Mouse (Mus musculus): ENCODE results near the gene Saa4. TPM values are rescaled to one million over a fixed set of nuclear protein-coding genes. Genes with fewer than 3 reads are reported as not detected.

The Saa4 gene
- total and polyA plus RNA-seq, 3 experiments: not detected

GRCm38 (mm10) chr7:46738561-46739460 is 6.4 kb upstream of the Saa4 start:
- ATAC-seq (ENCODE audit: extremely low read depth, insufficient number of reproducible peaks, low FRiP score, poor library complexity, severe bottlenecking) (no peak), DNase-seq (ENCODE audit: low spot score) (no peak)
- no peak overlapping the region for H3K4me3 ChIP-seq (ENCODE audit: low read depth, low read length)
- no peaks in the 10 kb centered on the region for H3K36me3 ChIP-seq (replicated peaks)
- peaks cover 6% of the 10 kb centered on the region; the same call in 1 of the 2 replicates for H3K4me1 ChIP-seq (ENCODE audit: insufficient read depth, low read depth, low read length)
- TF ChIP-seq CTCF (IDR thresholded peaks at IDR 0.05; ENCODE audit: low read depth, low read length): no peak
- peaks cover 31% of the 10 kb centered on the region for H3K27me3 ChIP-seq (ENCODE audit: insufficient read depth, low read length)
- H3K9me3 ChIP-seq (replicated peaks): no peaks in the 10 kb centered on the region

- Histone ChIP-seq H3K36me3 (replicated peaks) (no peaks in the 10 kb centered on the region), H3K27me3 (ENCODE audit: insufficient read depth, low read length) (peaks cover 32% of the 10 kb centered on the region), H3K4me1 (ENCODE audit: insufficient read depth, low read depth, low read length) (peaks cover 6% of the 10 kb centered on the region; the same call in 1 of the 2 replicates), H3K4me3 (ENCODE audit: low read depth, low read length) (no peak overlapping the region), H3K9me3 (replicated peaks) (no peaks in the 10 kb centered on the region)
- no peak for ATAC-seq (ENCODE audit: extremely low read depth, insufficient number of reproducible peaks, low FRiP score, poor library complexity, severe bottlenecking)
- TF ChIP-seq GATA1 (IDR thresholded peaks at IDR 0.05; ENCODE audit: borderline replicate concordance, low read length) (no peak), GATA2 (IDR thresholded peaks at IDR 0.05; ENCODE audit: borderline replicate concordance, low read depth, low read length) (no peak), TAL1 (conservative IDR thresholded peaks at IDR 0.05; ENCODE audit: low read depth, low read length) (no peak), CTCF (IDR thresholded peaks at IDR 0.05; ENCODE audit: low read depth, low read length) (no peak), POLR2AphosphoS5 (IDR thresholded peaks at IDR 0.05; ENCODE audit: insufficient replicate concordance, low read depth, low read length) (no peak)
- DNase-seq (ENCODE audit: low spot score): no peak
Observed at GRCm38 (mm10) chr7:46734983-46735382, 2.6 kb upstream of the Saa4 start.

DNA sequence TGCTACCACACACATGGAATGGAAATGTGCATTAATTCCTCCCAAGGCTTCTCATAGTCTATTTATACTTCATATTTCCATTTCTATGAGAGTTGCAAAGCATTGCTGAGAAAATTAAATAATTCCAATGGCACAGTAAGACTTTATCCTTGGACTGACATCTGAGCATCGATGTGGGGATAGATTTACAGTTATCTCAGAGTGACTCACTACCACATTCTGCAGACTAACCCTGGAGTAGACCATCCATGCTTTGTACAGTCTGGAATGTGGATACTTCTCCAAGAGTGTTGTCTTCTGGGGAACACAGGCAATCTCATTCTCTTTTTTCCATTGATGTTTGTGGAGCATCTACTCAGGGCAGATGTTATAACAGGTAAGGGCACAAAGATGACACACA is 4.8 kb downstream of the Saa4 start:
- TF ChIP-seq GATA2 (IDR thresholded peaks at IDR 0.05; ENCODE audit: borderline replicate concordance, low read depth, low read length): no peak
- no peak for TF ChIP-seq POLR2AphosphoS5 (IDR thresholded peaks at IDR 0.05; ENCODE audit: insufficient replicate concordance, low read depth, low read length)
- Histone ChIP-seq H3K9me3 (replicated peaks) (no peaks in the 10 kb centered on the region), H3K4me3 (ENCODE audit: low read depth, low read length) (no peak overlapping the region), H3K4me1 (ENCODE audit: insufficient read depth, low read depth, low read length) (peaks cover 4% of the 10 kb centered on the region; the same call in 1 of the 2 replicates), H3K27me3 (ENCODE audit: insufficient read depth, low read length) (peaks cover 36% of the 10 kb centered on the region), H3K36me3 (replicated peaks) (no peaks in the 10 kb centered on the region)
- no peak for DNase-seq (ENCODE audit: low spot score)
- no peak for ATAC-seq (ENCODE audit: extremely low read depth, insufficient number of reproducible peaks, low FRiP score, poor library complexity, severe bottlenecking)

DNA sequence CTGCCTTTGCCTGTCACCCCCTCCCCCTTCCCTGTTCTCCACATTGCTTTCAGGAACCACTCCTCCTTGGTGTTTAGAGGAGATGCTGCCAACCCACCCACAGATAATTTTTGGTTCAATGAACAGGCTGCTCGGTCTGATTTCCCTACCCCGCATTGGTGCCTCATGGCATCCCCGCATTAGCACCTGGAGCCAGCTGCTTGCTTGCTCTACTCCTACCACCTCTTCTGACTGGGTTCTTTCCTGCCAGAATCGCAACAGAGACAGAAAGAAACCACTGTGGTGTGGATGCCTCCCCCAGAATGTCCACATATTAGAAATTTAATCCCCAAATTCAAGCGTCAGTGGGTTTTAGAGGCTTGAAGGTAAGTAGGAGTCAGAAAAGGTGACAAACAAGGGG is 8.0 kb downstream of the Saa4 start:
- ATAC-seq (ENCODE audit: extremely low read depth, insufficient number of reproducible peaks, low FRiP score, poor library complexity, severe bottlenecking): no peak

GRCm38 (mm10) chr7:46723849-46724248 is 8.6 kb downstream of the Saa4 start:
- Histone ChIP-seq H3K9me3 (replicated peaks) (no peaks in the 10 kb centered on the region), H3K4me3 (ENCODE audit: low read depth, low read length) (no peak overlapping the region), H3K27me3 (ENCODE audit: insufficient read depth, low read length) (peaks cover 25% of the 10 kb centered on the region), H3K4me1 (ENCODE audit: insufficient read depth, low read depth, low read length) (peaks cover 4% of the 10 kb centered on the region; the same call in 1 of the 2 replicates), H3K36me3 (replicated peaks) (no peaks in the 10 kb centered on the region)
- no peak for TF ChIP-seq GATA2 (IDR thresholded peaks at IDR 0.05; ENCODE audit: borderline replicate concordance, low read depth, low read length)
- TF ChIP-seq CTCF (IDR thresholded peaks at IDR 0.05; ENCODE audit: low read depth, low read length): no peak
- no peak for TF ChIP-seq POLR2AphosphoS5 (IDR thresholded peaks at IDR 0.05; ENCODE audit: insufficient replicate concordance, low read depth, low read length)
- no peak for TF ChIP-seq GATA1 (IDR thresholded peaks at IDR 0.05; ENCODE audit: borderline replicate concordance, low read length)
- DNase-seq (ENCODE audit: low spot score): no peak
- no peak for ATAC-seq (ENCODE audit: extremely low read depth, insufficient number of reproducible peaks, low FRiP score, poor library complexity, severe bottlenecking)

More for the DNA sequence above, 8.0 kb downstream of the Saa4 start:
- peaks cover 4% of the 10 kb centered on the region; the same call in 1 of the 2 replicates for H3K4me1 ChIP-seq (ENCODE audit: insufficient read depth, low read depth, low read length)
- DNase-seq (ENCODE audit: low spot score): no peak
- H3K36me3 ChIP-seq (replicated peaks): no peaks in the 10 kb centered on the region
- no peak overlapping the region for H3K4me3 ChIP-seq (ENCODE audit: low read depth, low read length)
- TF ChIP-seq TAL1 (conservative IDR thresholded peaks at IDR 0.05; ENCODE audit: low read depth, low read length) (no peak), POLR2AphosphoS5 (IDR thresholded peaks at IDR 0.05; ENCODE audit: insufficient replicate concordance, low read depth, low read length) (no peak), GATA2 (IDR thresholded peaks at IDR 0.05; ENCODE audit: borderline replicate concordance, low read depth, low read length) (no peak), GATA1 (IDR thresholded peaks at IDR 0.05; ENCODE audit: borderline replicate concordance, low read length) (no peak), CTCF (IDR thresholded peaks at IDR 0.05; ENCODE audit: low read depth, low read length) (no peak)
- peaks cover 27% of the 10 kb centered on the region for H3K27me3 ChIP-seq (ENCODE audit: insufficient read depth, low read length)
- H3K9me3 ChIP-seq (replicated peaks): no peaks in the 10 kb centered on the region

- DNase-seq (ENCODE audit: low spot score) (no peak), ATAC-seq (ENCODE audit: extremely low read depth, insufficient number of reproducible peaks, low FRiP score, poor library complexity, severe bottlenecking) (no peak)
- H3K9me3 ChIP-seq (replicated peaks): no peaks in the 10 kb centered on the region
- H3K4me1 ChIP-seq (ENCODE audit: insufficient read depth, low read depth, low read length): peaks cover 4% of the 10 kb centered on the region; the same call in 1 of the 2 replicates
- no peak overlapping the region for H3K4me3 ChIP-seq (ENCODE audit: low read depth, low read length)
- H3K36me3 ChIP-seq (replicated peaks): no peaks in the 10 kb centered on the region
- H3K27me3 ChIP-seq (ENCODE audit: insufficient read depth, low read length): peaks cover 29% of the 10 kb centered on the region
- TF ChIP-seq CTCF (IDR thresholded peaks at IDR 0.05; ENCODE audit: low read depth, low read length): no peak
- no peak for TF ChIP-seq POLR2AphosphoS5 (IDR thresholded peaks at IDR 0.05; ENCODE audit: insufficient replicate concordance, low read depth, low read length)
- TF ChIP-seq GATA1 (IDR thresholded peaks at IDR 0.05; ENCODE audit: borderline replicate concordance, low read length): no peak
- TF ChIP-seq GATA2 (IDR thresholded peaks at IDR 0.05; ENCODE audit: borderline replicate concordance, low read depth, low read length): no peak
- no peak for TF ChIP-seq TAL1 (conservative IDR thresholded peaks at IDR 0.05; ENCODE audit: low read depth, low read length)
Observed at GRCm38 (mm10) chr7:46723354-46723753, 9.0 kb downstream of the Saa4 start.

Data from G1E (cell line).